Mouse (Mus musculus) thymus, postnatal 14 days (tissue): ENCODE results near the gene Cnot11.

Source experiments
- DNase-seq: peaks from one replicate; pipeline ENCODE4 v3.0.0; 2021

Cnot11 gene

DNA sequence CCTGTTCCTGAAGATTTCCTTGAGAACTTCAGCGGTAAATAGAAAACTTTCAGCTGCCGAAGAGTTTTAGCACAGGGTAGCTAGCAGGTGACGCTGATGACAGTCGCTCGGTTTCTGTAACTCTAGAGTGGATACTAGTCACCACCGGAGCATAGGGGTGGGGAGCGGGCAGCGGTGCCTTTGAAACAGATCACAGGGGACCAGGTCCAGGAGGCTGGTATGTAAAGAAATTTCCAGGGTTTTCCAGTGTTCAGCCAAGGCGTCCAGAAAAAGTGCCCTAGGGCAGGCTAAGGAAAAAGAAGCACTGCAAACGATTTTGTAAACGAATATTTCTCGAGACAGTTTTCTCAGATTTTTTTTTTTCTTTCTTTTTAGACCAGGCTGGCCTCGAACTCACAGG is at the start of gene Cnot11:
Gene Cnot11, plus strand, starts transcription at position 162 of the 400 bp plus-strand sequence.
- peak; percentile 24 for DNase-seq

DNA sequence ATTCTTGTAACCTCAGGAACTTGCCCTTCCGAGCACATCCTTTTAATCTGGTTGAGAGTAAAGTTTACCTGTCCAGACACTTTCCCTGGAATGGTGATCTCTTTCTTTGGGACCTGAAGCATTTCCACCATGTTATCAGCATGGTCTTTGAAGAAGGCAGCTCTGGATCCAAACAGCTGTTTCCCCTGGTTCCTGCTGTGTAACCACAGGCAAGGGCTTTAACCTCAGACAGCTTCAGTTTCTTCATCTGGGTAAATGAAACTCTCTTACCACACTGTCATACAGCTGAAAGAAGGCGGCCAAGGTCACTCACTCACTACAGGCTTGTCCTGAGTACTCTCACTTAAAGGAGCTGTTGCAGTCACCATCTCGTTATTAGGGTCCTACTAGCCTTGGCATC is 47.4 kb upstream of the Cnot11 start:
- DNase-seq, result no peak

DNA sequence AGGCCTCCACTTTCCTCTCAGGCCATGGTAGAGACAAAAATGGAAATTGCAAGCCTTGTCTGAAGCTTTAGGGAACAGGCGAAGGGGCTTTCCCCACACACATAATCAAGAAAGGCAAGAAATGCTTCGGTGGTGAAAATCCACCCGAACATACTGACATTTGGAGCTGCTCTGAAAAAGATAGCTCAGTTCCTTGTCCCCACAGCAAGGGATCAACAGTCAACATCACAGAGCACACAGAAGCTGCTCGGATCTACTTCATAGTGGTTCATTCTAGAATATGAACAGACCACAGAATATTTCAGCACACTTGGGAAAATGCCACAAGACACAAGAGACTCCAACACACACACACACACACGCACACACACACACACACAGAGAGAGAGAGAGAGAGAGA is 41.6 kb upstream of the Cnot11 start:
- no peak for DNase-seq

DNA sequence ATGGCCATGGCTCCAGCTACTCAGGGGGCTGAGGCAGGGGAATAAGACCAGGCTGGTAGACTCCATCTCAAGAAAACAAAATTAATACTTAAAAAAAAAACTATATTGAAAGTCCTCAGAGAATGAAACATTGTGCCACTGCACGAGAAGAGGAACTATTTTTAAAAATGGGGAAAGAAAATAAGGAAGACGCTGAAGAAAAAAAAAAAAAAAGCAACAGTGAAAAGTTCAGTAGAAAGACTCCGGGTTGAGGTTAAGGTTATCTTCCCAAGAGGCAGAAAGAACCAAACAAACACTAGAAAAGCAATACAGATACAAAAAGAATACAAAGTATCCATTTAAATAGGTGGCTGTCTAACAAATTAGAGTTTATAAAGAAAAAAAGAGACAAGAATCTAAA is 41.1 kb upstream of the Cnot11 start:
- no peak for DNase-seq

DNA sequence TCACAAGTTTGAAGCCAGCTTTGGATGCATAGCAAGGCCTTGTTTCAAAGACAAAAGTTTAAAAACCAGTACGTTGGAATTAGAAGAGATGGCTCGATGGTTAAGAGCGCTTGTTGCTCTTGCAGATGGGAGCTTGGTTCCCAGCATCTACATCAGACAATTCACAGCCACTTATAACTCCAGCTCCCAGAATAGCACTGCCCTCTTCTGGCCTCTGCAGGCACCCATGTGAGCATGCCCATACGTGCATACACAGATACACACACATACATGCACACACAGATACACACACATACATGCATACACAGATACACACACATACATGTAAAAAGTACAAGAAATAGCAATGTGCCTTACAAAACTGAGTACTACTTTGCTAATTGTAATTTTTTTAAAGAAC is 37.8 kb upstream of the Cnot11 start:
- DNase-seq, result no peak

DNA sequence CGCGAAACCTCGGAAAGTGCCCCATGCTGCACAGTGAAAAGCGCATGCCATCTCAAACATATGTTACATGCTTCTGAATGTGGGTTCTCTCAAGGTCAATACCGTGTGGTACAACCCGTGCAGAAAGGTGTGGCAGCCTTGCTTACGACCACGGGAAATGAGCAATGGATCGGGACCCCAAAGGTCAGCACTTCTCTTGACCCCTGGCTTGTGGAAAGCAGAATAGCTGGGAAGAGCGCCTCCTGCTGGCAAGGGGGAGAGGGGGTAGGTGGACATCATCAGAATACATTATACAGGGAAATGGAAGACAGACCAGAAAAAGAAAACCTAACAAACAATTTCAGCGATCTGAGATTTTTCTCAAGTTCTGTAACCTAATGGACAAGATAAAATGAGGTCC is 37.0 kb upstream of the Cnot11 start:
- DNase-seq, result no peak

DNA sequence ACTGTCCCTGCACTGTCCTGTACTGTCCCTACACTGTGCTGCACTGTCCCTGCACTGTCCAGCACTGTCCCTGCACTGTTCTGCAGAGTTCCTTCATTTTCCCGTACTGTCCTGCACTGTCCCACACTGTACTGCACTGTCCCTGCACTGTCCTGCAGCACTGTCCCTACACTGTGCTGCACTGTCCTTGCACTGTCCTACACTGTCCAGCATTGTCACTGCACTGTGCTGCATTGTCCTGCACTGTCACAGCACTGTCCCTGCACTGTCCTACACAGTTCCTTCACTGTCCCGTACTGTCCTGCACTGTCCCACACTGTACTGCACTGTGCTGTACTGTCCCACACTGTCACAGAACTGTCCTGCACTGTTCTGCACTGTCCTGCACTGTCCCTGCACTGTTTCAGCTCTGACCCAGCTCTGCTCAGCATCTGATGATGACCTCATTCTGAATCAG is 35.3 kb upstream of the Cnot11 start:
- DNase-seq, result no peak

DNA sequence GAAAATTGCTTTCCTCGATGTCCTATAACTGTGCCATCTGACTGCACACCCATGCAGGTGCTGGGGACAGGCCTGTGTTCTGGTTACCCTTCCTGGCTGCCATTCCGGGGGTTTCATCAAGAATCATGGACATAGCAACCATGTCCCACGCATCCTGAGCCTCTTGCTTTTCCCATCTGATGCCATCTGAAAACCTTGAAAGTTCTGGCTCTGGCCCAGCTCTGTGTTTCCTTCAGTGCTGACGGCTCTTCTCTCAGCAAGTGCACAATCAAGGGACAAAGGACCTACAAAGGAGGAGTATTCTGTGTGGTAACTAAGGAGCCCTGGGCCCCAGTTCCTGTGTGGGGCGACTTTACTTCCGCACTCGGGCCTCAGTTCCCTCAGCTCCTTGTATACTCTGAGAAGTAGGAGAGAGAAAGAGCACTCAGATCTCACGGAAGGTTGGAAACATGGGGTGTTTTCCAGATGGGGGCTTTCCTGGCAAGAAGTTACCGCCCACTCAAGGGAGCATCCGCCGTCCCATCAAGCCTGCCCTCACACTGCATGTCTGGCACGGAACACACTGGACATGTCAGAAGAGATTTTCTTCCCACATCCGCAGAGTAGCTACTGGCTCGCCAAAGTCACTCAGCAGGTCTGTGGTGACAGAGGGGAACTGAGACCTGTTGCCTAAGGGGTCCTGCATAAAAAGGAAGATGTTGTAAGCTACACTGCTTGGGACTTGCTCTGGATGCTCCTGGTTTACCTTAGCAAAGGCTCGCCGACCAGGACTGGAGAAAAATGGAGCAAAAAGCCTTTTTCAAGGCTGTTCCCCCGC is 31.8 kb upstream of the Cnot11 start:
- peak; percentile 21 for DNase-seq

DNA sequence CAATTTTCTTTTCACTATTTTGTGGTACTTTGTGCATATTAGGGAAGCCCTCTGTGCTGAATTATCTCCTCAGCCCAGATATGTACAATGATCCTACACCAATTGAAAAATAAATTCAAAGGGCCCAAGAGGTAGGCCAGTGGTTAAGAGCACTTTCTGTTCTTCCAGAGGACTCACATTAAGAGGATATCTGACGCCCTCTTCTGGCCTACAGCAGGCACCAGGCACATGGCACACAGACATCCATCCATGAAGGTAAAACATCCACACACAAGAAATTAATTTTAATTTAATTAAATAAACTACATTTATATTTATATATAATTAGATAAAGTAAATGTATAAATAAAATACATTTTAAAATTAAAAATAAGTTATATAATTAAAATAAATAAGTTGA is 30.5 kb upstream of the Cnot11 start:
- DNase-seq, result peak; percentile 37

DNA sequence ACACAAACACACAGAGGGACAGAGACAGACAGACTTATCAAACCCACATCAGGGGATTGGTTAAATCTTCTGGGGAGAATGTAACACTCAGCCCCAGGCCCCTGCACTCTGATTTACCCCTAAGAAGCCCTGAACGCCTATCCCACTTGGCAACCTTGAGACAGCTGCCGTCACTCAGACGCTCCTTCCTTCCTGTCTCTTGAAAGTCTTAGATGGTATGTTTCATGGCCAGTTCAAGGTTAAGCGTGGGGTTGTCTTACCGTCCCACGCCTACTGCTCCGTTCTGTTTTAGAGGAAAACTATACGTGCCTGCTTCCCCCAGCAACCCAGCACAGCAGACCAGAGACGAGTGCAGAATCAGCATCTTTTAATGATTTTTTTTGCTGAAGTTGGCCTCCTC is 29.2 kb upstream of the Cnot11 start:
- DNase-seq, result no peak

DNA sequence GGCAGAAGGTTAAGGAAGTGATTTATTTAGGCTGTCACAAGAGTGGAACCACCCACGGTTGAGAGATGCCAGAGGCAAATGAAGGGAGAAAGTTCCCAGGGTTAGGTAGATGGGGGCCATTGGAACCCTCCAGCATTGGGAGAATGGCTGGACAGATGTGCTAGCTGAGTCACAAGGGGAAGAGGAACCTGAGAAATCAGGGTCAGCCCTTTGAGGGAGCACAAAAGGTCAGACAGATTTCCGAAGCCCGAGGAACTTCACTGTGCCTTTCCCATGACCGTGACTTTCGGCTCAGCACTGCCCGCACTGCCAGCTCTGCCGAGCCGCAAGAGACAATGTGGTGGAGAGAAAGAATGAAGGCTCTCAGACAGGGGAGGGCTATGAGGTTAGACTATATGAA is 23.0 kb upstream of the Cnot11 start:
- no peak for DNase-seq

DNA sequence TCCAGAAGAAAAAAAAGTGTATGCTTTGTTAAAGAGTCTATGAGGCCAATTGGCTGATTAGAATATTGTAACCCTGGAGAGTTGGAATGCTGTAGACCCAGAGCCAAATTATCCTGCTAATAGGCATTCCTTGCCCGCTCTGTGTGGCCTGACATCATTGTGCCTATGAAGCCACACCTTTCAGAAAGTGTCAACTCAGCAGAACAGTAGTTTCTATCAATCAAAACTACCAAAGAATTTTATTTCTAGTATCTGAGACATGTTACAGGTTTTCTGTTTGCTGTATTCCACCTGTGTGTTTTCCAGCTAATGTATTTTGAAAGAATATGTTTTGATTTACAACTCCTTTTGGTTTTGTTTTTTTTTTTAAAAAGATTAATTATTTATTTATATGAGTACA is 22.6 kb upstream of the Cnot11 start:
- no peak for DNase-seq

DNA sequence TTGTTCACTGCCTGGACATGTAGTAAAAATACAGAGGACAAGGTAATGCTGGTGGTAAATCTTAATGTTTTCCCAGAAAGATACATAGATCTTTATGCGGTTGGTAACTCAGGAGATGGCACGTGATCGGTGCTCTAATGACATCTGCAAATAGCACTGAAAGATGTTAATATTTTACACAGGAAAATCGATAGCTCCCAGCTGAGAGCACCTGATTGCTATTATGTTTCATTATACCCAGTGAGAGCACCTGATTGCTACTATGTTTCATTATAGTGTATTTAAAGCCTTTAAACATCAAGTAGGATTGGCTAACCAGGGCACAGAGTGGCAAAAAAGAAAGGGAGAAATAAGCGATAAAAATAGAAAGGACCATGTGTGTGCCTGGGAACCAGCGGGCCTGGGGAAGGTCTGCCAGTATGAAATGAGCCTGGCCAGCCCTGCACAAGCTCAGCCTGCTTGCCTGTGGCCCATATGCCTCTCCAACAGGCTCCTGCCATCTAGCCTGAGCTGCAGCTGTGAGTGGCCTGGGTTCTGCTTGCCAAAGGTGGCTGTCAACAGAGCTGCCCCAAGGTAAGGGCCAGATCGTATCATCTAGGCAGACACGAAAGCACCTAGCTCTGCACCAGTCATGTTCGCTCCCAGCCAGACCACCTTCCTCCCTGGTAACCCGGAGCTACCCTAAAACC is 19.3 kb upstream of the Cnot11 start:
- no peak for DNase-seq

DNA sequence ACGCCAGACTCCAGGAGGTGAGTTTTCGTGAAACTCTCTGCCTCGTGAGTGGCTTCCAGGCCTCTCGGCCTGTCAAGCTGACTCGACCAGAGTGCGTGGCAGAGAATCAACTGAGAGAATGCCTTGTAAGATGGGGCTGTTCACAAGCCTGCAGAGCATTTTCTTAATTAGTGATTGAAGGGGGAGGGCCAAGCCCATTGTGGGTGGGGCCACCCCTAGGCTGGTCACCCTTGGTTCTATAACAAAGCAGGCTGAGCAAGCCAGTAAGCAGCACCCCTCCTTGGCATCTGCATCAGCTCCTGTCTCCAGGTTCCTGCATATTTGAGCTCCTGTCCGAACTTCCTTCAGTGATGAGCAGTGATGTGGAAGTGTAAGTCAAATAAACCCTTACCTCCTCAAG is 13.5 kb upstream of the Cnot11 start:
- DNase-seq, result no peak

DNA sequence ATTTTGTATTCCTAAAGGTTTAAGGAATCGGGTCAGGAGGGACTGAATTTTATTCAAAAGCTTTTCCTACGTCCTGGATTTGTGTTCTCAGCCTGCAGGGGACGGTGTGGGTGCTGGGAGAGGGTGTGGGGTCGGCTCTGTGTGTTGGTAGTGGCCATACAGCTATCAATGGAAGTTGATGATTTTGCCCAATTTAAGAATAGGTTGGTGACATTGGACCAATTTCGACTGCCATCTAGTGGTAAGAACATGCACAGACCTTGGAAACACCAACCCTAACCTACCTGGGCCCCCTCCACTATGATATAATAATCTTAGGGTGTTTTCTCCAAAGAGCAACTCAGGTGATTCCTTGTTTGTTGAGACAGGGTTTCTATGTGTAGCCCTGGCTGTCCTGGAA is 12.3 kb upstream of the Cnot11 start:
- DNase-seq, result peak; percentile 43

DNA sequence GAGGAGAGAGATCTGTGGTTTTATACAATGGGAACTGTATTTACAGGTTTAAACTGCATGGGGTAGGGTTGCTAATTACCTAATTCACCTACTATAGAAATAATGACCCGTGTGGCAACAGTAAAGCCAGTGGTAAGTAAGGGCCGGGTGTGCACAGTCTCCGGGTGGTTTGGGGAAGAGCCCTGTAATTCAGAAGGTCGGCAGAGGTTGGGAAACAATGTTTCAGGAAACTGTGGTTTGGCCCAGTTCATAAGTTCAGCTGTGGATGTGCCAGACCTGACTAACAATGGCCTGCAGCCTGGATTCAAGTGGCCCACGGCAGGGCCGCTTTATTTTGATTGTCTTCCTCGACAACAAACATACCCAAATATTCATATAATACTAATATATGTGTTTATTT is 9.0 kb upstream of the Cnot11 start:
- no peak for DNase-seq

DNA sequence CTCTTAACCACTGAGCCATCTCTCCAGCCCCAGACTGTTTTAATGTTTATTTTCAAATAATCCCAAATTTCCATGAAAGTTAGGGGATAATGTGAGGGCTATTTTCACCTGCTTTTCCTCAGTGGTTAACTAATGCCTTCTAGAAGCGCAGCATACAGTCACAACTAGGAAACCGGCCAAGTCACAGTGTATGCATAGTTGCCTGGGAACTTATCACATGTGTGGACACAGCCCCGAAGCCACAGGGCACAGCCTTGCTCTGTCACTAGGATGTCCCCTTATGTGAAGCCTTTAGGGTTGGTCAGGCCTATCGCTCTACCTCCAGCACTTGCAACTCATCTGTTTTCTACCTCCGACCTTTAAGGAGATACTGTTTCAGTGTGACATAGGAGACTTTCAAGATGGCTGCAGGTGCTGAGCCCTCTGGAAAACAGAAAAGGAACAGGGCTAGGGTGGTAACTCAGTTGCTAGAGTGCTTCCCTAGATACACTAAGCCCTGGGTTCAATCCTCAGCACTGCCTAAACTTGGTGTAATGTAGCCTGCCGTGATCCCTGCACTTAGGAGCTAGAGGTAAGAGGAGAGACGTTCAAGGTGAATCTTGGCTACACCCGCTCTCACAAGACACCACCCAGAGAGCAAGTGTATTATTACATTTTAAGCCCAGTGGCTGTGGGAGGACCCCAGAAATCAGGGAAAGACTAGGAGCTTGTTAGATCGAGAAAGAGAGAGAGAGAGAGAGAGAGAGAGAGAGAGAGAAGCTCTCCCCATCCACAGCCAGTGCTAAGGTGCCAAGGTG is 8.2 kb upstream of the Cnot11 start:
- DNase-seq, result no peak

DNA sequence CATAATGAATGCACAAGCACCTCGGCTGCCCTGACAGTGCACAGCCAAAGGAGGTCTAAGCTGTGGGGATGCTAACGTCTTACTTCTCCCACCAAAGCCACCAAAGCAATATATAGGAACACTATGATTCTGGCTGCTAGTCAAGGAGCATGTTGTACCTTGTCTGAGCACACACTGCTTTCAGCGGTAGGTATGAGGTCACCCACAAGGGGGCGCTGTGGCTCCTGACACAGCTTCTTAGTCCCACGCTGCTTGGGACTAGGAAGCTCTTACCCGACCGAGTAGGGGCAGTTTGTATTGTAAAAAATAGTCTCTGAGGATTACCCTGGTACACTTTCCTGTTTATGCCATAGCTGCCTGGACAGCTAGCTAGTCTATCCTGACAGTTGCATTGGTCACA is 7.4 kb upstream of the Cnot11 start:
- DNase-seq, result peak; percentile 88

DNA sequence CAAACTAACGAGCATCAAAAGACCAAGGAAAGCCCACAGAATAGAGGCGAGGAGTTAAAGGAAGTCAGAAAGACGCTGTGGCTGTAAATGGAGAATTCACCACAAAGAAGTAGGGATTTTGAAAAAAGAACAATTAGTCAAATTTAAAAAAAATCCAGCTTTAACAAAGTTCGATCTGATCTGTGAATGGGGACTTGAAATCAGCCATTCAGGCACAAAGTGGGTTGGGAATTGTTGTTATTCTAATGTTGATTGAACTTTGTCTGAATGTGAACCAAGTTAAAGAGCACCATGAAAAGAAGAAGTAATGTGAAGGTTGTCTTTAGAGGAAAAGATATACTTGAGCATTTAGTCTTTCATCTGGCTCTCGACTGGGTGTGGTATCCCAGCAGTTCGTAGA is 6.5 kb upstream of the Cnot11 start:
- no peak for DNase-seq

DNA sequence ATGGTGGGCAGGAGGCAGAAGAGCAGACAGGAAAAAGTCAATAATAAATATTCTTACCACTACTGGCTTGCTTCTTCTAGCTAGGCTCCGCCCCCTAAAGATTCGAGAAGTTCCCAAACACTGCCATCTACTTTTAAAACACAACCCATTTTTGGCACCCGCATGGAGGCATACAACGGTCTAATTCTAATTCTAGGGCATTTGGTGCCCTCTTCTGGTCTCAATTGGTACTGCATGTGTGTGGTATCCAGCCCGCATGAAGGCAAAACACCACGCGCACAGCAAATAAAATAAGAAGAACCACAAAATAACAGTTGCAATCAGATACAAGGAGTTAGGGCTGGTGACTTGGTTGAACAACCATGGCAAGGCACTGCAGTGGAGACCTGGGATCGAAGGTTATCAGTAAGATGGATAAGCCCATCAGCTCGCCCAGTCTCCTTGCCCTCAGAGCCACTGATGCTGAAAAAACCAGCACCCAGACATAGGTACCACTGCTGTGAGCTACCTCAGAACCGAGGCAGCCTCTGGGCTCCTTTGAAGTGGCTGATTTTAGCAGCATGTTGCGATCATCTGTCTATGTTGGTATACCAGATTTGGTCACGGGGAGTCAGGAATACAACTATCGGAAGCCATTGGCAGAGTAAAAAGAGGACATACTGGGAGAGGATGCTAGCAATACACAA is 4.4 kb upstream of the Cnot11 start:
- peak; percentile 79 for DNase-seq

DNA sequence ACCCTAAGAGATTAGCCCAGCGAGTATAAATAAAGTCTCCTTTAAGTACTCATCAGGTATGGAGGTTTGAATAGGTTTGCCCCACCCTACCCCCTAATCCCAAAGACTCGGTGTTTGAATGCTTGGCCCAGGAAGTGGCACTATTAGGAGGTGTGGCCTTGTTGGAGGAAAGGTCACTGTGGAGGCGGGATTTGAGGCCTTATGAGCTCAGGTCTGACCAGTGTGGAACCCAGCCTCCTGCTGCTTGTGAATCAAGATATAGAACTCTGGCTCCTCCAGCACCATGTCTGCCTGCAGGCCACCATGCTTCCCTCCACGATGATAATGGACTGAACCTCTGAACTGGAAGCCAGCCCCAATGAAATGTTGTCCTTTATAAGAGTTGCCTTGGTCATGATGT is 3.8 kb upstream of the Cnot11 start:
- no peak for DNase-seq

DNA sequence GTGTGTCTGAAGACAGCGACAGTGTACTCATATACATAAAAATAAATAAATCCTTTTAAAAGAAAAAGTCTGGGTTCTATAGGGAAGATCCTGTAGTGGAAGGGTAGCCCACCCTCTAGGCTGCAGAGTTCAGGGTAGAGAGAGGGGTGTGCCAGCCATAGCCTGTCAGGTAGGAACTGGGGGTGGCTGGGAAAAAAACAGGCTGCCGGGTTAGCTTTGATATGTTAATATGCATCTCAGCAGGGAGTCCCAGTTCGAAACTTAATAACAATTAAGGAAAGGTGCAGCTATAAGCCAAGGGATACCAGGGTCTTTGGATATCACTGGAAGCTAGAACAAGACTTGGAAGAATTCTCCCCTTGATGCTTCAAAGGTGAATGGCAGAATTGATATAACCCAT is 875 bp upstream of the Cnot11 start:
- DNase-seq, result no peak
